ENCODE assay signal across 8 mouse cellular contexts in the genomic region with DNA sequence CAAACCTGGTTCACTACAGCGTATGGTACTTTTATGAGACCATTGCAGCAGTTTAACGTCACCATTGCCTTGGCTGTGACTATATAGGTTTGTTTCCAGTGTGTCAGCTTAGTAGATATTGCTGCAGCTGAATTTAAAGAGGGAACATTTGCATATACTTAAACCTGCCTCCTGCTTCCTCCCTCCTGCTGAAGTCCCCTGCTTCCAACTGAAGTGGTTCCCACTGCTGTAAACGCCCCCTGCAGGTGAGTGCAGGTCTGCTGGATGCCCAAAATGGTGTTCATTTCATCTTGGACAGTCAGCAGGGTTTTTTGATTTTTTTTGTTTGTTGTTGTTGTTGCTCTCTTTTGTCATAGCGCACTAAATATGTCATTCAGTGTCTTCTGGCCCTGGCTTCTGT.
A peak's percentile ranks its signal among the peaks of the same experiment; 100 is the strongest.
DNase-seq lines count a peak whose midpoint lies in the region; ATAC-seq and TF ChIP-seq lines count a peak whose summit lies in the region.

No protein-coding gene starts in this region.

- DNase-seq in heart, postnatal 0 days (ENCODE audit: low spot score): no peak
- no peak for DNase-seq in heart, postnatal 25 days (ENCODE audit: low spot score)
- DNase-seq in right cerebral cortex, adult 18-20 months: peak; percentile 21
- no peak for DNase-seq in right cerebral cortex, postnatal 36 days (ENCODE audit: low spot score in 2 of 2)
- DNase-seq in cerebellum, adult 2 months: peak; percentile 17 to 33
- DNase-seq in urinary bladder, postnatal 10 days (ENCODE audit: low spot score): no peak
- DNase-seq in heart, embryonic 10.5 days (ENCODE audit: low spot score): no peak

- peak; percentile 30 for TF ChIP-seq CTCF in heart, postnatal 0 days (IDR thresholded peaks at IDR 0.05; ENCODE audit: low read depth)
- peak; percentile 51 for TF ChIP-seq CTCF in cerebellum, adult 2 months (IDR thresholded peaks at IDR 0.05; ENCODE audit: borderline replicate concordance, insufficient read depth, low read depth, low read length)

- TF ChIP-seq EP300 in heart, postnatal 0 days (IDR thresholded peaks at IDR 0.05; ENCODE audit: low read depth): no peak

- 65% methylated on average over 4 of the region's 4 CpGs for WGBS in heart, postnatal 0 days
- WGBS in cerebellum, adult 2 months: 62% methylated on average over 4 of the region's 4 CpGs
- WGBS in heart, embryonic 10.5 days: 62% methylated on average over 4 of the region's 4 CpGs

- H3K36me3 ChIP-seq in heart, postnatal 0 days (replicated peaks; ENCODE audit: control insufficient read depth, insufficient read depth, low read length): no peaks in the 10 kb centered on the region
- H3K36me3 ChIP-seq in heart, embryonic 10.5 days: no peaks in the 10 kb centered on the region

- no peaks in the 10 kb centered on the region for H3K4me1 ChIP-seq in heart, postnatal 0 days (ENCODE audit: control insufficient read depth, insufficient read depth)
- H3K4me1 ChIP-seq in cerebellum, adult 2 months (ENCODE audit: control insufficient read depth, insufficient read depth, low read length): no peaks in the 10 kb centered on the region
- H3K4me1 ChIP-seq in heart, embryonic 10.5 days: no peaks in the 10 kb centered on the region

- no peak overlapping the region for H3K4me2 ChIP-seq in heart, postnatal 0 days (ENCODE audit: low read depth, low read length)

- H3K27ac ChIP-seq in heart, postnatal 0 days (ENCODE audit: low read depth): no peak overlapping the region
- H3K27ac ChIP-seq in cerebellum, adult 2 months (ENCODE audit: insufficient read depth, low read length): no peak overlapping the region
- H3K27ac ChIP-seq in heart, embryonic 10.5 days: no peak overlapping the region

- TF ChIP-seq POLR2A in cerebellum, adult 2 months (IDR thresholded peaks at IDR 0.05; ENCODE audit: borderline replicate concordance, insufficient read depth, low read length): no peak

- ATAC-seq in heart, postnatal 0 days (ENCODE audit: insufficient read depth, low read depth): no peak
- peak; percentile 84 for ATAC-seq in megakaryocyte progenitor cell, adult 5-6 weeks (replicated peaks; ENCODE audit: poor library complexity)

- H3K4me3 ChIP-seq in heart, postnatal 0 days (ENCODE audit: low read depth, low read length): no peak overlapping the region
- no peak overlapping the region for H3K4me3 ChIP-seq in cerebellum, adult 2 months (replicated peaks; ENCODE audit: insufficient read depth, low read depth, low read length)
- no peak overlapping the region for H3K4me3 ChIP-seq in heart, embryonic 10.5 days

- intact Hi-C loops in heart, postnatal 25 days (cut with DNase I): loop anchor here (5.0 kb wide), 1 partner anchor 207 kb away; no protein-coding TSS in a partner anchor

- H3K9ac ChIP-seq in heart, postnatal 0 days (replicated peaks; ENCODE audit: low read depth, low read length): no peak overlapping the region

- H3K9me3 ChIP-seq in heart, postnatal 0 days (replicated peaks; ENCODE audit: control insufficient read depth, low read length): no peaks in the 10 kb centered on the region
- H3K9me3 ChIP-seq in heart, embryonic 10.5 days: no peaks in the 10 kb centered on the region

- H3K27me3 ChIP-seq in heart, postnatal 0 days (ENCODE audit: control insufficient read depth, insufficient read depth, low read length): no peaks in the 10 kb centered on the region
- no peaks in the 10 kb centered on the region for H3K27me3 ChIP-seq in cerebellum, adult 2 months (ENCODE audit: control insufficient read depth, insufficient read depth, low read length)
- no peaks in the 10 kb centered on the region for H3K27me3 ChIP-seq in heart, embryonic 10.5 days (ENCODE audit: insufficient read depth, poor library complexity, severe bottlenecking)

Comparison
In these comparisons a context has a peak if more than half of its experiments do, and no peak if none do; other contexts are left out.
1. DNase-seq: peak in right cerebral cortex, adult 18-20 months (single experiment) and cerebellum, adult 2 months (2 of 2); none in heart, postnatal 0 days (single experiment), heart, postnatal 25 days (single experiment), right cerebral cortex, postnatal 36 days (0 of 2), urinary bladder, postnatal 10 days (single experiment) and heart, embryonic 10.5 days (single experiment).